Mouse (Mus musculus) layer of hippocampus, postnatal 25 days (tissue): ENCODE data around the gene Dhrs1. TPM values are rescaled to one million over a fixed set of nuclear protein-coding genes. Genes with fewer than 3 reads are reported as not detected.

Experiments
- DNase-seq, 2 experiments: peaks; one replicate each; pipeline ENCODE4 v3.0.0; 2022; ENCODE audit warnings: mixed read lengths in 2 of 2, low spot score in 1 of 2; ENCODE audit errors: extremely low spot score in 1 of 2
- total RNA-seq, 2 experiments: library from RNA; stranded (reverse); gene quantifications; 2 replicates each; pipeline ENCODE4 v1.2.3; 2021

Gene Dhrs1
- total RNA-seq, 2 experiments from 2014 or later, result 78.3 to 94.9 TPM

DNA sequence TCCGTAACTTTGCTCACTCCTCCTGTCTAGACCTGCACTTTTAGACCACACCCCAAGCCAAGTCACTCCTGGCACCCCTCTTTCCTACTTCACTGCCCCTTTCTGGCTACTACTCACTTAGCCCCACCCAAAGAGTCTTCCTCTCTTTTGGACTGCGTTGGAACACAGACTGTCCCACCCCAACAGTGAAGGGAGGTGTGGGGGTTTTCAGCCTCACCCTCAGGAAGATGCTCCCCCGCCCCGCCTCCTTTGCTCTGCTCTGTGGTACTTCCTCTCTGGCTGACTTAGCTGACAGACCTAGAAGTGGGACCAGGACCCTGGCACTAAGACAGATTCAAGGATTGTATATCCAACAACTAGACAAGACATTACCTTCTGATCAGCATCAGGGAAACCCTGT, 20.2 kb upstream of the Dhrs1 start, which contains the start of gene Ltb4r1:
TSS of gene Ltb4r1 (plus strand) at position 267 of the 400 bp plus-strand sequence.
- DNase-seq, result no peak

DNA sequence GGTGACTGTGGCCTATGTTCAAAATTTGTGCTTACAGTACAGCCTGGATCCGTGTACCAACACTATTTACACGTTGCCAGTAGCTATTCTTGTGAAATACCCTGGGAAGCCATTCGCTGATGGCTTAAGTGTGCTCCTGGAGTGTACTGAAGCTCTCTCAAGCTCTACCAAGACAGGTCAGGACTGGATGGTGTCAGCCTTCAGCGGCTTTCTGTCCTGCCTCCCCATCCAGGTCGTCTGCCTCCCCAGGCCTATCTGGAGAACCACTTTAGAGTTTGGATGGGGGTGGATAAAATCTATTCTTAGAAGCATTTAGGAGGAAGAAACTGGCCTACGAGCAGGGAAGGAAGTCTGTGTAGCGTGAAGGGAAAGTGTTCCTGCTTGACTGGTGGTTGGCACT, 17.7 kb upstream of the Dhrs1 start:
- no peak for DNase-seq

DNA sequence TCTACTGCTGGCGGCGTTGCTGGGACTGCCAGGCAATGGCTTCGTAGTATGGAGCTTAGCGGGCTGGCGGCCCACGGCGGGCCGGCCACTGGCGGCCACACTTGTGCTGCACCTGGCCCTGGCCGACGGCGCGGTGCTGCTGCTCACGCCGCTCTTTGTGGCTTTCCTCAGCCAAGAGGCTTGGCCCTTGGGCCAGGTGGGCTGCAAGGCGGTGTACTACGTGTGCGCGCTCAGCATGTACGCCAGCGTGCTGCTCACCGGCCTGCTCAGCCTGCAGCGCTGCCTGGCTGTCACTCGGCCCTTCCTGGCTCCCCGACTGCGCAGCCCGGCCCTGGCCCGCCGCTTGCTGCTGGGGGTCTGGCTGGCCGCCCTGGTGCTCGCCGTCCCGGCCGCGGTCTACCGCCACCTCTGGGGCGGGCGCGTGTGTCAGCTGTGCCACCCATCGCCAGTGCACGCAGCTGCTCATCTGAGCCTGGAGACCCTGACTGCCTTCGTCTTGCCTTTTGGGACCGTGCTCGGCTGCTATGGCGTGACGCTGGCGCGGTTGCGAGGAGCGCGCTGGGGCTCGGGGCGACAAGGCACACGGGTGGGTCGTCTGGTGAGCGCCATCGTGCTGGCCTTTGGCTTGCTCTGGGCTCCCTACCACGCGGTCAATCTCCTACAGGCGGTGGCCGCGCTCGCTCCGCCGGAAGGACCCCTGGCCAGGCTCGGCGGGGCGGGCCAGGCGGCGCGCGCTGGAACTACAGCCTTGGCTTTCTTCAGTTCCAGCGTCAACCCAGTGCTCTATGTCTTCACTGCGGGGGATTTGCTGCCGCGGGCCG, 16.7 kb upstream of the Dhrs1 start:
- peak; percentile 23 to 34 for DNase-seq

DNA sequence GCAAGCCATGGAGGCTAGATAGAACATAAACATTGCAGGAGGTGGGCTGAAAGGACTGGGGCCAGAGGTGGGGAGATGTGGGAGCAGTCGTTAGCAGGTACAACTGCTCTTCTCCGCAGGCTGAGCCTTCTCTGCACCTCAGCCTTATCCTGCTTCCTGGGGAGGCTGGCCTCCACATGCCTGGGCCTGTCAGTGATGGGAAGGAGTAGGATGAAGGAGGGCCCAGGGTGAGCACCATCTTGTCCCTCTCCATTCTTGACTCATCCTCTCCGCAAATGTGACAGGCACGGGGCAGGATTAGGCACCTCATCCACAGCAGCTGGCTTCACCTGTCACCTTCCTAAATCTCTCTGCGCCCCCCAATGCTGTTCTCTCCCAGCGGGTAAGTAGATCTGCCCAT, 15.7 kb upstream of the Dhrs1 start, which contains the start of gene Ltb4r2:
TSS of gene Ltb4r2 (plus strand) at position 266 of the 400 bp plus-strand sequence.
- DNase-seq, result no peak

DNA sequence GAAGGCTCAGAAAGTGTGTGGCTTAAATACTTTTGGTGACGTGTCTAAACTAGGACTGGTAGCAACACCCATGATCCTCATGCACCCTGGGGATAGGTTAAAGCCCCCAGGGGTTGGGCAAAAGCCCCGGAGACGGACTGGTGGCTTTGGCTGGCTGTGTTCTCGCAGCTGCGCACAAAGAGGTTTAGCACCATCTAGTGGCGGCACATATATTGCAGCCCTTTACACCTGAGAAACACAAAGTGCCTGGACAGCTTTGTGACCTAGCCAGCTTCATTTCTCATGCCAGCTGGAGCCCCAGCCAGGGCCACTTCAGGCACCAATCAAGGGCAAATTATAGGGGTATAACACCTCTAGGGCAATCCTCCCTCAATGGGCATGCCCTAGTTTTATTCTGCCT, 14.7 kb upstream of the Dhrs1 start:
- DNase-seq, result peak; percentile 73 to 94

DNA sequence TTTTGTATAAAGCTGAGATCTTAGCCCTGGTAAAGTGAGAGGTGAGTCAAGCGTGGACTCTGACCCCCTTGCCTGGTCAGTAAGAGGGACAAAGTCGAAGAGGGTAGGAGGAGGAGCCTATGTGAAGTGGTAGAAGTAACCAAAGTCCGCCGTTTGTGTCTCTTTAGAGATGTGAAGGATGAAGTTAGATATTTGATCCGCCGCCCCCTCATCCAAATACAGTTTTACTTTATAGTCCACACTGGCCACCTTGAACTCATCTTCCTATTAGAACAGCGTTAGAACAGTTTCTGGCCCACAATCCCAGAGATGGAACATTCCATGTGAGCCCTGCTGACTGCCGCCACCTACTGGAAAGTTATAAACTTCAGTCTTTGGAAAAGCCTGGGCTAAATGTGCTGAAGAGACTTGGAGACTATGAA, 12.9 kb upstream of the Dhrs1 start, which contains the start of gene Cideb:
TSS of gene Cideb (minus strand) at position 96 of the 422 bp plus-strand sequence.
- peak in 1 of 2 experiments; percentile 29 for DNase-seq

DNA sequence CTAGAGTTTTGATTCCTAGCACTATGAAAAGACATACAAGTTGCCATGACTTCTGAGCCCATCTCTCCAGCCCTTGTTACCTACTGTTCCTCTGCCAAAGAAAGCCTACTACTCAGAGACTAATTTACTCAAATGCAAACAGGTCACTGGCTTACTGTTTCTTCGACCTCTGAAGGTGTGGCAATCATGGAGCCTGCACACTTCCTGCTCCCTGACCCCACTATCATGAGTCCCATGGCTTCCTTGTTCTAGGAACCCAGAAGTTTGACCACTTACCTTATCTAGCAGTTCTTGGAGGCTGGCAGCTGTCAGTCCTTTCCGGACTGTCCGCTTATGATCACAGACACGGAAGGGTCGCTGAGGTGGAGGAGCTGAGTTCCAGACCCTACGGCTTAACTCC, 12.1 kb upstream of the Dhrs1 start:
- no peak for DNase-seq

DNA sequence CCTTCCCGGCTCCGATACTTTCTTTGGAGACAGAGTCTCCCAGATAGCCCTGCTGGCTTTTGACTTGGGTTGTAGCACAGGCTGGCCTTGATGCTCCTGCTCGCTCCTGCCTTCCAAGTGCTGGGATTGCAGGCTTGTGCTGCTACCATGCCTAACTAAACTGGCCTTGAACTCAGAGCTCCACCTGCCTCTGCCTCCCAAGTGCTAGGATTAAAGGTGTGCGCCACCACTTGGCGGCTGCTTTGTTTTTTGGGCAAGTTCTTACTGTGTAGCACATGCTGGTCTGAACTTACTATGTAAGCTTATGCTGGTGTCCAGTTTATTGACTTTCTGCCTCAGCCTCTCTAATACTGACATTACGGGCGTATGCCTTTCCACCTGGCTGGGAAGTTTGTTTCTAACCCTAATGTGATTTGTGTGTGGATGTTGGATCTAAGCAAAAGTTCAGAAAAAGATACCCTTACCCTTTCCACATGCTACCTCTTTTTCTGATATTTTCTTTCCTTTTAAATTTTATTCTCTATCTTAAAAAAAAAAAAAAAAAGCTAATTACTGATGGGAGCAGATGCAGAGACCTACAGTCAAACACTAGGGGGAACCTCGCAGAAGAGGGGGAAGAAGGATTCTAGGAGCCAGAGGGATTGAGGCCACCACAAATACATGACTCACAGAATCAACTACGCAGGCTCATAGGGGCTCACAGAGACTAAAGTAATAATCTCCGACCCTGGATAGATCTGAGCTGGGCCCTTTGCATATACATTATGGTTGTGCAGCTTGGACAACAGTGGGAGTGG, 1.8 kb upstream of the Dhrs1 start:
- DNase-seq, result no peak

DNA sequence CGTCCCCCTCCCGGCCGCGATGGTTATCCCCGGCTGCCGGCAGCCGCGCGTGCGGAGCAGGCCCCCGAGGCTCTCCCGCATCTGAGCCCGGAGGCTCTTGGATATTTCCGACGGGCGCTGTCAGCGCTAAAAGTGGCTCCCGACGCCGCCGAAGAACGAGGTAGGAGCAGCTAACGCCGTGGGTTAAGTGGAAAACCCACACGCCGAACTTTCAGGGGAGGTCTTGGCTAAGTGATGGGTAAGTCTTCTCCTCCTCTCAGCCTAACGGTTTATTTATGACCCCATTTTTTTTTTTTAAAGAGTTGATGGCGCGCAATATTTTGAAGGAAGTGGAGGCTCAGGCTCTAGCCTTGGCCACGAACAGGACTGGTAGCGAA, 359 bp upstream of the Dhrs1 start:
- no peak for DNase-seq

DNA sequence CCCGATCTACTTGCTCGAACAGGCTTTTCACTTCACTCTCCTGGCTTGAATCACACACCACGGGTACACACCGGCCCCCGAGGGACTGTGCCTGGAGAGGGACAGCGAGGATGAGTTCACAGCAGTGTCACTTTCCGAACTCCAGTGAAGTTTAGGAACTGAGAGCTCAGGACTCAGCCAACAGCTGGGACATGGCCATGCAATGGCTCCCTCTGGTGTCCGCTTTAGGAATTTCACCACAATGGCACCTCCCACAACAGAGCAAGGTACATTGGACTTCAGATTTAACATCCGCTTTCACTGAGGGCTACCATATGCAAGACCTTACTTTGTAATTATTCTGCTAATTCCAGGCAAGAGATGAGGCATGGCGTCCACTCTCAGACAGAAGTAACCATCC, 1.8 kb downstream of the Dhrs1 start:
- DNase-seq, result peak; percentile 86 to 95

DNA sequence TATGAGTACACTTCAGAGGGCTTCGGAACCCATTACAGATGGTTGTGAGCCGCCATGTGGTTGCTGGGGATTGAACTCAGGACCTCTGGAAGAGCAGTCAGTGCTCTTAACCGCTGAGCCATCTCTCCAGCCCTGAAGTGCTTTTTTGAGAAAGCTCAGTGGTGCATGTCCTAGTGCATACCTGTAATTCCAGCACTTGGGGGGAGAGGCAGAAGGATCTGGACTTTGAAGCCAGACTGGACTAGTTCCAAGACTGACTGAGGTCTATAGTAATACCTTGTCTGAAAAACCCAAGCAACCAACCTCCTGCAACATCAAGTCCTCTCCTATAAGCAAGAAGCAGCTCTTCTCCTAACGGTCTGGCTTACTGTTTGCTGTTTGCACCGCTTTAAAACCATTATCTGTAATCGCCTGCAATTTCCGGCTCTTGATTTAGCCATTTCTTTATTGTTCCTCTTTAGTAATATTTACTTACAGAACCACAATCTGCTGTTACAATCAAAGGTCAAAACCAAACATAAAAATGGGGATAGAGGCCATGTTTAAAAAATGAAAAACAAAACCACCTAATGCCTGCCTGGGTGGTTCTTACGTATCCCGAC, 8.3 kb downstream of the Dhrs1 start:
- no peak for DNase-seq

DNA sequence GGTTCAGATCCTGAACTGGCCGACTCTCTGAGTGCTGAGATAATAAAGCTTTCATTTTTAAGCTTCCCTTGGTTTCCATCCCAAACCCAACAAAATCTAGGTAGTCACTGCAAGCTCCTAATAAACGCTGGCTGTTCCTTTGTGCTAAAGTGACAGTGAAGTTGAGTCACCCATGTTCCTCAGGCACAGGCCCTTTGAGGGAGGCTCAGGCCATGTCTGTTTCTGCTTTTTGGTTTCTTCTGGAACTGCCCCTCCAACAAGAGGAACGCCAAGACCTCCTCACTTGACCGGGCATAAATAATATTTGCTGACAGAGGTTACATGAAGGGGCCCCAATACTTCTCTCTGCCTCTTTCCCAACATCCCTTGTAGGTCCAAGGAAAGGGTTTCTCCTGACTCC, 9.7 kb downstream of the Dhrs1 start:
- no peak for DNase-seq

DNA sequence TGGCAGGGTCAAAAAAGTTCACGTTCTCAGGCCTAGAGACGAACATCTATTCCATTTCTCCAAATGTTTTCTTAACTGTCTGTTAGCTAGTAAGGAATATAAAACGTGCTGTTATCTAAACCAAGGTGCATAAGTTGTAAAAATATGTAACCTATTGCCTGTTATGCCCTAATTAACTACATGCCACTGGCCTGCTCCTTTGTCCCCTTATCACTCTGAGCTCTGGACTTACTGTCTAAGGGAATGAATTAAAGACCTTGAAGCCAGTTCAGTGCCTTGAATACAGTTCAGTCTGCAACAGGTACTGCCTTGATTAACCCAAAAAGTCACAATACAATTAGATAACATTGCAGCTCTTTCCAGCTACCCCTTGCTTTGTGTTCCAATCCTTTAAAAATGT, 10.2 kb downstream of the Dhrs1 start:
- DNase-seq, result no peak

DNA sequence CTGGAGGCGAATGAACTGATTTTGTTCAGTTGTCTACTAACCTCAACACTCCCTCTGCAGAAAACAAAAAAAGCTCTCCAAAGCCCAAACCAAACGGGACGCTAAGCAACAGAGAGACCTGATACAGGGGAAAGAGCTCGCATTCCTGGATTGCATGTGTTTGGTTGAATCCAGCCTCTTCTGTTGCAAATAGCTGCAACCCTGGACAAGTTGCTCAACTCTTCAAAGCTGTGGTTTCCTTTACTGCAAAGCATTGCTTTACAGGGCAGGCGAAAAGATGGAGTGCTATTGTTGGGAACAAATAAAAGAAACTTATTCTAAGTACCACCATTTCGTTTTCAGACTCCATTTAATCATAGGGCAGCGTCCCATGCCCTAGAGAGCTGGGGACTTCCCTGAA, 10.6 kb downstream of the Dhrs1 start:
- DNase-seq, result no peak

DNA sequence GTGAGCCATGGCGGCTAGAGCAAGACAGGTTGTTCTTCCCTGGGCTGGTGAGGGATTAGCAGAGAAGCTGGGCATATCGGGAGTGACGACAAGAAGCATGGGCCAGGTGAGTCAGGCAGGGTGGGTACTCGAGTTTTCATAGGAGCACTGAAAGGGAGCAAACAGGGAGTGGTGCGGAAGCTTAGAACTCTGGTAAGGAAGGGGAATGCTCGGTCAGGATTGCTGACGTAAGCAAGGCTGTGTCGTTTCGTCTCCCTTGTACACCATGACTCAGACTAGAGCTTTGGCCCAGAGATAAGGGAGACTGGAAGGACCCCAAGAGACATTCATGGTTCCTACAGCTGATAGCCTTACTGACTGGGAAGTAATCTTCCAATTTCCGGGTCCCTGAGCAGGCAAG, 11.6 kb downstream of the Dhrs1 start:
- DNase-seq, result no peak

DNA sequence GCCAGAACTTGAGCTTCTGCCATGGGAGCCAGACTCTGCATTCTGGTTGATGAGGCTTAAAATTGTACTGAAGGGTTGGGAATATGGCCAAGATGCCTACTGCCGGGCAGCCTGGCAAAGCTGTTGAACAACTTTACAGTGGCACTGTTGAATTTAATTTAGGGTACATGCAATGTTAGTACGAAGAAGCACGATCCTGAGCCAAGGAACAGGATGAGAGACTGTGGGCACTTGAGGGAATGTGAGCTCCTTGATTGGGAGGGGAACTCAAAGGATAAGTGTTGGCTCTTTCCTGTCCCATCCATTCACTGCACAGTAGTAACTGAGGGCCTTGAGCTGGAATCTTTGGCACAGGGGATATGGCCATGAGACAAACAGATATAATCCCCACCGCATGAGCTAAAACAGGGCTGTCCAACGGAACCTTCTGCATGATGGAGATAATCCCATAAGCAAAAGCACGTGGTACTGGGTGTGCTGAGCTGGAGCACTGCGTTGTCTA, 14.9 kb downstream of the Dhrs1 start:
- DNase-seq, result no peak

DNA sequence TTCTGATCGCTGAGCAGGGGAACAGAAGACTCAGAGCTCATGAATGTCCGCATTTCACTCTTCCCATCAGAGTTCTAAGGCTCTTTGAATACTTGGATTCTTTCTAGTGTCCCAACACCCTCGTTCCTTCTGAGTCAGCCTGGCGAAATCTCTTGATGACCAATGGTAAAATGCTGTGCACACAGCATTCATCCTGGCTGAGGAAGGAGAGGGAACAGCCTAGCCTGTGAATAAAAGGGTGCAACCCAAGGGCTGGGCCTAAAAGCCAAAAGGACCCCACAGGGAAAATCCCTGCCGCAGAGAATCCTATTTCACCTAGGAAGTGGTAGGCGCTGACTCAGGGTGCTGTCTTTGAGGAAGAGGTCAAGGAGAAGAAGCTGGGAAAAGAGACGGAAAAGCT, 15.4 kb downstream of the Dhrs1 start:
- DNase-seq, result no peak

DNA sequence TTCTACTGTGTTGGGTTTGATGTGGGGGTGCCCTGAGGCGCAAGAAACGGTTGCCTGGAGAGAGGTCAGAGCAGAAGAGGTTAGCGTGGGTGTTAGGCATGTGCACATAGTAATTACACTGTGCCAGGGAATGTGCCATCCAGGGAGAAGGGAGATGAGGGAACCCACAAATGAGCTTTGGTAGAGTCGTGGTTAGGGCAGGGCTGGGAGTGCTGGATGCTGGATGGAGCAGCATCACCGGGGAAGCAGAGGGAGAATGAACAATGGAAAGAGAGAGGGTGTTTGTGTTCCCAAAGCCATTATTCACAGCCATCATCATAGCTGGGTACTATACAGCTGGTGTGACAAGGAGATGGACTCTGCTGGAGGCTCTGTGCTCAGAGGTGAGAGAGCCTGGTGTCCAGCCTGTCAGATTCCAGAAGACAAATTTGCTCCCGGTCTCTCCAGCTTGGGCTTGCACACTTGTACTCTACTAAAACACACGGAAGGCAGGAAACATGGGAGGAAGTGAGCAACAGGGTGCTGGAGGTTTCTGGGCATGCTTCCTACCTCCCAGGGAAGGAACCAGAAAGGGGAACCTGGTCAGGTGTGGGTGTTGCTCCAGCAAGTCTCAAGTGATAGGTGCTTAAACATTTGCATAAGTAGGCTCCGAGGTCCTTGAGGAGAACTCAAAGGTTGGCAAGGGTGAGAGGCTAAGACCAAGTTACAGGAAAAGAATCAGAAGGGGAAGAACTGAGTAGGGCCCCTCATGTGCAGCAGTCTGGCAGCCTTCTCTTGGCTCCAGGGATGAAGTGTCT, 17.4 kb downstream of the Dhrs1 start:
- DNase-seq, result no peak

DNA sequence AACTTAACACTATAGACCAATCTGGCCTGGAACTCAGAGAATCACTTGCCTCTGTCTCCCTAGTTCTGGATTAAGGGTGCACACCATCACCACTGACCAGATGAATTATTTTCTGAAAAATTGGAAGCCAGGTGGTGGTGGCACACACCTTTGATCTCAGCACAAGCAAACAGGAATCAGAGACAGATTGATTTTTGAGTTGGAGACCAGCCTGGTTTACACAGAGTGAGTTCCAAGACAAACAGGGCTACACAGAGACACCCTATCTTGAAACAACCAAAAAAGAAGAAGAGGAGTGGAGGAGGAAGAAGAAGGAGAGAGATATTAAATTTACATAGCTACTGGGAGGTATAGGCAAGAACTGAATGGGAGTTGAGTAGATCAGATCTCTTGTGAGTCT, 19.2 kb downstream of the Dhrs1 start:
- DNase-seq, result no peak

DNA sequence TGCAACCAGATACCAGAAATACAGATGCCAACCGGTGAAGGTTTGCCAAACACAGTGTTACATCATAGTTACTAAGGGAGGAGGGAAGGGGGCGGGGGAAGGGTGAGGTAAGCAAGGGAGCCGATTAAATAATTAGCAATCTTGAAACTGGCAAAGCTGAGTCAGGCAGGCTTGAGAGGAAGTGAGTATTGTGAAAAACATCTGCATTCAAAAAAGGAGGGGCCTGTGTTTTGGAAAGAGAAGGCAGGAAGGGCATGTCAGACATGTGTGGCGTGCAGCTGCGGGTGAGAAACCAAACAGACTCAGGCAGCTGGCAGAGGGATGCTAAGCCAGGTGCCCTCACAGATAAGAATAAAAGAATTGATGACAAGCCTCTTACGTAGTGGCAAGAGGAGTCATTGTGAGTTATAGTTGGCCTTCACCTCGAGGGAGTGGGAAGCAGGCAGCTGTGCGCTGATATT, 21.0 kb downstream of the Dhrs1 start:
- no peak for DNase-seq
